Mouse (Mus musculus) liver, embryonic 14.5 days (tissue): ENCODE measurements around the gene Plcl2.
"Not testable (repeated sequence)": the region's sequence is repeated elsewhere in the genome, so short reads cannot be mapped to it uniquely, and the experiment has no call there.

Source experiments
- CTCF ChIP-seq: IDR thresholded peaks from 2 replicates; pipeline ENCODE4 v1.5.1; 2016; ENCODE audit warnings: antibody characterized with exemption, low read depth, control low read depth
- EP300 ChIP-seq: IDR thresholded peaks from 2 replicates; pipeline ENCODE4 v1.6.1; 2016; ENCODE audit warnings: antibody characterized with exemption, low read depth

GRCm38 (mm10) chr17:50648141-50648540 lies 138.9 kb downstream of the Plcl2 start:
- TF ChIP-seq EP300, CTCF: not testable (repeated sequence)
